Mouse (Mus musculus) liver, embryonic 11.5 days (tissue): ENCODE measurements around the gene Gm3880. TPM values are rescaled to one million over a fixed set of nuclear protein-coding genes. Genes with fewer than 3 reads are reported as not detected.

Source experiments
- ATAC-seq: fragments of 200-750 bp; cut with Nextera tagmentation; replicated peaks from 2 replicates; pipeline ENCODE4 v1.8.0; 2017; ENCODE audit warnings: moderate number of reproducible peaks, mild to moderate bottlenecking, moderate TSS enrichment, moderate library complexity; ENCODE audit not compliant: low FRiP score
- DNase-seq: peaks from one replicate; pipeline ENCODE4 v3.0.0-alpha.2; 2017; ENCODE audit warnings: low spot score
- H3K27ac ChIP-seq: fragments of 300-500 bp; sonication (generic); 2 replicates; pipeline ENCODE4 v1.5.1; 2014; ENCODE audit warnings: mild to moderate bottlenecking, low read depth, low read length, control low read depth
- H3K27me3 ChIP-seq: fragments of 300-500 bp; sonication (generic); replicated peaks from 2 replicates; pipeline ENCODE4 v1.6.1; 2014; ENCODE audit warnings: low read length, mixed read lengths; ENCODE audit not compliant: control insufficient read depth, insufficient read depth
- H3K36me3 ChIP-seq: fragments of 300-500 bp; sonication (generic); 2 replicates; pipeline ENCODE4 v1.6.1; 2014; ENCODE audit warnings: mild to moderate bottlenecking, low read length, moderate library complexity, mixed read lengths; ENCODE audit not compliant: control insufficient read depth, insufficient read depth
- H3K4me1 ChIP-seq: fragments of 300-500 bp; sonication (generic); replicated peaks from 2 replicates; pipeline ENCODE4 v1.6.1; 2014; ENCODE audit warnings: low read length, mixed read lengths; ENCODE audit not compliant: control insufficient read depth, insufficient read depth
- H3K4me2 ChIP-seq: fragments of 300-500 bp; sonication (generic); 2 replicates; pipeline ENCODE4 v1.6.1; 2014; ENCODE audit warnings: mild to moderate bottlenecking, control low read depth, moderate library complexity
- H3K4me3 ChIP-seq: fragments of 300-500 bp; sonication (generic); 2 replicates; pipeline ENCODE4 v1.5.1; 2014; ENCODE audit warnings: low read depth, low read length, control low read depth
- H3K9ac ChIP-seq: fragments of 300-500 bp; sonication (generic); 2 replicates; pipeline ENCODE4 v1.6.1; 2014; ENCODE audit warnings: low read depth, low read length, control low read depth
- H3K9me3 ChIP-seq: fragments of 300-500 bp; sonication (generic); 2 replicates; pipeline ENCODE4 v1.6.1; 2016; ENCODE audit warnings: low read length, inconsistent platforms, mixed read lengths; ENCODE audit not compliant: control insufficient read depth
- WGBS: fragments of 180-500 bp; shearing (Covaris S2); extraction: QIAGEN DNeasy Blood & Tissue Kit; methylation state at CpG from one replicate; pipeline ENCODE4 v1.1.7; 2014; 5-methylcytosine and 5-hydroxymethylcytosine counted together
- polyA plus RNA-seq: library from polyadenylated mRNA; unstranded; fragments of >200 nt; fragmentation: Nextera tagmentation; extraction: Ambion mirVana; gene quantifications from 2 replicates; pipeline ENCODE4 v1.2.1, GENCODE M21; 2014

The Gm3880 gene
- polyA plus RNA-seq, 1 experiment from 2014 or later, result not detected

DNA sequence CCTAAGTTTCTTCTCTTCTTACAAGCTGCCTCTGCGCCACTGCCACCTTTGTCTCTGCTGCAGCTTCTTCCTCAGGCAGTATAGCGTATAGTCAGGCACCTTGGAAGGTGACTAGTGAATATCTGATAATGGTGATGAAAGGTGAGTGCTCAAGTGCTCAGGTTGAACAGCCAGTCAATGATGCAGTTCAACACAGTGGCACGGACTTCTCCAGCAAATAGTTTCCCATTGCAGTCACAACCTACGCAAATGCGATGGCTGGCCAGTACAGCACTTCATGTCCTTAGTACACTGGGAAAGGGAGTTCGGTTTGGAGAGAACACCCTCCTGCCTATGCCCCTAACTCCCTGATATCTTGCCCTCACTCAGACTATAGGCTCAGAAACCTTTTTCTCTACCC lies 41.6 kb downstream of the Gm3880 start:
- H3K9me3 ChIP-seq, result no peaks in the 10 kb centered on the region
- H3K27ac ChIP-seq, result no peak overlapping the region
- peak overlapping the region; percentile 72 for H3K4me2 ChIP-seq
- DNase-seq (no peak), ATAC-seq (no peak)
- H3K27me3 ChIP-seq, result peaks cover 28% of the 10 kb centered on the region
- H3K4me3 ChIP-seq, result no peak overlapping the region
- no peaks in the 10 kb centered on the region for H3K36me3 ChIP-seq
- 50% methylated on average over 6 of the region's 6 CpGs for WGBS
- H3K4me1 ChIP-seq, result no peaks in the 10 kb centered on the region
- H3K9ac ChIP-seq, result no peak overlapping the region

DNA sequence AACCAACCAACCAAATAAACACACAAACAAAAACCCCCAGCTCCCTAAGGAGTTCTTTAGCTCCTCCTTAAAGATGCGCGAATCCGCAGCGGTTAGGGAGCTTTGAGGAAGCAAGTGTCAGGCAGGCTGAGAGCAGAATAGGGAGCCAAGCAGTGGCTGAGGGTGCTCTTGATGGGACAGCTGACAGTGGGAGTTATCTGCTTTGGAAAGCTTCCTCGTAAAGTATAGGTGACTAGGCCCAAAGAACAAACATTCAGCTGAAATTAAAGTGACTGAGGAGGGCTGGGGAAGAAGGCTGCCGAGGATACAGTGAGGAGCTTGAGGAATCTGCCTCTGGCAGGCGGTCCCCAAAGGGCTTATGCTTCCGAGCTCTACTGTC lies 42.2 kb downstream of the Gm3880 start:
- 24% methylated on average over 8 of the region's 8 CpGs for WGBS
- no peaks in the 10 kb centered on the region for H3K4me1 ChIP-seq
- H3K4me3 ChIP-seq, result peak overlapping the region; percentile 57
- H3K27ac ChIP-seq, result no peak overlapping the region
- H3K4me2 ChIP-seq, result peak overlapping the region; percentile 72
- H3K27me3 ChIP-seq, result peaks cover 28% of the 10 kb centered on the region
- H3K36me3 ChIP-seq, result no peaks in the 10 kb centered on the region
- peak overlapping the region; percentile 48 for H3K9ac ChIP-seq
- no peak for DNase-seq
- peak; percentile 63 for ATAC-seq
- H3K9me3 ChIP-seq, result no peaks in the 10 kb centered on the region

DNA sequence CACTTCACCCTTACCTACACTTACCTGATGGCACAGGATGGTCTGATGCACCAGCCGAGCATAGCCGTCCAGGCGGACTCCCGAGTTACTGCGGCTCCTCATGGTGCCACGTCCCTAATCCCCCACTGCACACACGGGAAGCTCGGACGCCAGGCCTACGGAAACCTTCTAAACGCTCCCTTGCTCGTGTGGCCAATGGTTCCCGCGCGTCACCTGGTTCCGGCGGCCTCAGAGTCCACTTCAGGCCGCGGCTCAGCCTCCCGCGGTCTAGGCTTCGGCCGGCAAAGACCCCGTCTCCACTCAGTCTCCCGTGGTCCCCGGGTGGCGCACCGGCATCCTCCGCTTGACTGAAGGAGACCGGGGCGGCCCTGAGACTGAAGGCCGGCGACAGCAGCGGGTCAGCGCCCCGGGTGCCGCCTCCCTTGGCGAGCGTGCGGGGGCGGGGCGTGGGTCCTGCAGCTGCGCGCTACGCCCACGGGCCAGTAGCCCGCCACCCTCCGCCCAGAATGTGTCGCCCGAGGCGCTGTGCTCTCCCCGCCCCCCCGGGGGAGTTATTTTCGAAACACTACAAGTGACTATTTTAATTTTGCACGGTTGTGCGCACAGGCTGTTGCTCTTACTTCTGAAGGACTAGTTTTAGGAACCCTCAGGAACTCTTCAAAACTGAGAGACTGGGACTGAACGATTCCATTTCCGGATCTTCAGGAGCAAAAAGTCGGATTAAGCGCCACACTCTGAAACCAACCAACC lies 42.8 kb downstream of the Gm3880 start, which contains the start of gene Phka1:
Gene Phka1 (minus strand): TSS at position 424 of the 750 bp plus-strand sequence.
- Histone ChIP-seq H3K4me3 (peak within 1 kb of the TSS; percentile 57), H3K27ac (no peak within 1 kb of the TSS), H3K36me3 (no peaks in the 10 kb centered on the region), H3K27me3 (peaks cover 28% of the 10 kb centered on the region), H3K4me1 (no peaks in the 10 kb centered on the region), H3K4me2 (peak within 1 kb of the TSS; percentile 72), H3K9me3 (no peaks in the 10 kb centered on the region), H3K9ac (peak within 1 kb of the TSS; percentile 48)
- WGBS, result 21% methylated on average over 60 of the region's 60 CpGs
- ATAC-seq, result peak; percentile 83
- DNase-seq, result peak; percentile 57

Other genes starting within 250 kb of the Gm3880 start
- gene Hdac8, start 181.6 kb downstream of the Gm3880 start, polyA plus RNA-seq, result 2.4 and 4.2 TPM in 2 replicates
- gene Phka1, start 42.7 kb downstream of the Gm3880 start, polyA plus RNA-seq, result 3.7 and 3.8 TPM in 2 replicates
- gene Gm9112, start 20.7 kb upstream of the Gm3880 start, polyA plus RNA-seq, result not detected in 2 replicates
- not detected in 2 replicates for gene Dmrtc1b, start 20.9 kb upstream of the Gm3880 start, polyA plus RNA-seq
- not detected in 2 replicates for gene Dmrtc1c1, start 116.0 kb upstream of the Gm3880 start, polyA plus RNA-seq
- not detected in 2 replicates for gene Dmrtc1c2, start 167.6 kb upstream of the Gm3880 start, polyA plus RNA-seq
- gene 1700031F05Rik, start 181.0 kb upstream of the Gm3880 start, polyA plus RNA-seq, result not detected in 2 replicates
- gene Dmrtc1a, start 221.7 kb upstream of the Gm3880 start, polyA plus RNA-seq, result 0.14 TPM in 1 of 2 replicates, not detected in the other
- not detected in 2 replicates for gene 1700011M02Rik, start 221.9 kb upstream of the Gm3880 start, polyA plus RNA-seq
- gene 1700018G05Rik, start 241.4 kb upstream of the Gm3880 start, polyA plus RNA-seq, result not detected in 2 replicates